Mouse (Mus musculus) liver, embryonic 11.5 days (tissue): ENCODE data around the gene Lhx4. TPM values are rescaled to one million over a fixed set of nuclear protein-coding genes. Genes with fewer than 3 reads are reported as not detected.

ENCODE experiments used
- ATAC-seq: fragments of 200-750 bp; cut with Nextera tagmentation; replicated peaks from 2 replicates; pipeline ENCODE4 v1.8.0; 2017; ENCODE audit warnings: moderate number of reproducible peaks, mild to moderate bottlenecking, moderate TSS enrichment, moderate library complexity; ENCODE audit not compliant: low FRiP score
- DNase-seq: peaks from one replicate; pipeline ENCODE4 v3.0.0-alpha.2; 2017; ENCODE audit warnings: low spot score
- H3K27ac ChIP-seq: fragments of 300-500 bp; sonication (generic); 2 replicates; pipeline ENCODE4 v1.5.1; 2014; ENCODE audit warnings: mild to moderate bottlenecking, low read depth, low read length, control low read depth
- H3K27me3 ChIP-seq: fragments of 300-500 bp; sonication (generic); replicated peaks from 2 replicates; pipeline ENCODE4 v1.6.1; 2014; ENCODE audit warnings: low read length, mixed read lengths; ENCODE audit not compliant: control insufficient read depth, insufficient read depth
- H3K36me3 ChIP-seq: fragments of 300-500 bp; sonication (generic); 2 replicates; pipeline ENCODE4 v1.6.1; 2014; ENCODE audit warnings: mild to moderate bottlenecking, low read length, moderate library complexity, mixed read lengths; ENCODE audit not compliant: control insufficient read depth, insufficient read depth
- H3K4me1 ChIP-seq: fragments of 300-500 bp; sonication (generic); replicated peaks from 2 replicates; pipeline ENCODE4 v1.6.1; 2014; ENCODE audit warnings: low read length, mixed read lengths; ENCODE audit not compliant: control insufficient read depth, insufficient read depth
- H3K4me2 ChIP-seq: fragments of 300-500 bp; sonication (generic); 2 replicates; pipeline ENCODE4 v1.6.1; 2014; ENCODE audit warnings: mild to moderate bottlenecking, control low read depth, moderate library complexity
- H3K4me3 ChIP-seq: fragments of 300-500 bp; sonication (generic); 2 replicates; pipeline ENCODE4 v1.5.1; 2014; ENCODE audit warnings: low read depth, low read length, control low read depth
- H3K9ac ChIP-seq: fragments of 300-500 bp; sonication (generic); 2 replicates; pipeline ENCODE4 v1.6.1; 2014; ENCODE audit warnings: low read depth, low read length, control low read depth
- H3K9me3 ChIP-seq: fragments of 300-500 bp; sonication (generic); 2 replicates; pipeline ENCODE4 v1.6.1; 2016; ENCODE audit warnings: low read length, inconsistent platforms, mixed read lengths; ENCODE audit not compliant: control insufficient read depth
- WGBS: fragments of 180-500 bp; shearing (Covaris S2); extraction: QIAGEN DNeasy Blood & Tissue Kit; methylation state at CpG from one replicate; pipeline ENCODE4 v1.1.7; 2014; 5-methylcytosine and 5-hydroxymethylcytosine counted together
- polyA plus RNA-seq: library from polyadenylated mRNA; unstranded; fragments of >200 nt; fragmentation: Nextera tagmentation; extraction: Ambion mirVana; gene quantifications from 2 replicates; pipeline ENCODE4 v1.2.1, GENCODE M21; 2014

The Lhx4 gene
- polyA plus RNA-seq, 1 experiment from 2014 or later: not detected

DNA sequence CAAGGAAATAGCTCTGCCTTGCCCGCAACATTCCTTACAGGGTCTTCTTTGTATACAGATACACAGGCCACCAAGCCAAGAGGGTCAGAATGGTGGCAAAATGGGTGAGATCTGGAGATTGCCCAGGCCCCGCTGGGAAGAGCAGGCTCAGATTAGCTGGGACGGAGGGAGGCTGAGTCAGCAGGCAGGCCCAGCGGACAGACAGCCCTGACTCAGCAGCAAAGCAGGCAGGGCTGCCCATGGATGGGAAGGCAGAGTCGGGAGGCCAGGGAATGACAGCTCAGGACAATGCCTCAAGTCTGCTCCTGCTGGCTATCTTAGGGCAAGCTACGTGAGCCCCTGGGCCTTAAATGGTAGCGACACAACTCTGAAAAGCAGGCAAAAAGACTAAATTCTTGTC lies 34.4 kb upstream of the Lhx4 start:
- H3K27ac ChIP-seq: no peak overlapping the region
- no peaks in the 10 kb centered on the region for H3K9me3 ChIP-seq
- H3K36me3 ChIP-seq: peaks cover 15% of the 10 kb centered on the region
- H3K4me2 ChIP-seq: no peak overlapping the region
- no peak for DNase-seq
- ATAC-seq: no peak
- no peak overlapping the region for H3K4me3 ChIP-seq
- H3K4me1 ChIP-seq: peaks cover 8% of the 10 kb centered on the region
- no peaks in the 10 kb centered on the region for H3K27me3 ChIP-seq
- no peak overlapping the region for H3K9ac ChIP-seq
- WGBS: 73% methylated on average over 7 of the region's 7 CpGs

DNA sequence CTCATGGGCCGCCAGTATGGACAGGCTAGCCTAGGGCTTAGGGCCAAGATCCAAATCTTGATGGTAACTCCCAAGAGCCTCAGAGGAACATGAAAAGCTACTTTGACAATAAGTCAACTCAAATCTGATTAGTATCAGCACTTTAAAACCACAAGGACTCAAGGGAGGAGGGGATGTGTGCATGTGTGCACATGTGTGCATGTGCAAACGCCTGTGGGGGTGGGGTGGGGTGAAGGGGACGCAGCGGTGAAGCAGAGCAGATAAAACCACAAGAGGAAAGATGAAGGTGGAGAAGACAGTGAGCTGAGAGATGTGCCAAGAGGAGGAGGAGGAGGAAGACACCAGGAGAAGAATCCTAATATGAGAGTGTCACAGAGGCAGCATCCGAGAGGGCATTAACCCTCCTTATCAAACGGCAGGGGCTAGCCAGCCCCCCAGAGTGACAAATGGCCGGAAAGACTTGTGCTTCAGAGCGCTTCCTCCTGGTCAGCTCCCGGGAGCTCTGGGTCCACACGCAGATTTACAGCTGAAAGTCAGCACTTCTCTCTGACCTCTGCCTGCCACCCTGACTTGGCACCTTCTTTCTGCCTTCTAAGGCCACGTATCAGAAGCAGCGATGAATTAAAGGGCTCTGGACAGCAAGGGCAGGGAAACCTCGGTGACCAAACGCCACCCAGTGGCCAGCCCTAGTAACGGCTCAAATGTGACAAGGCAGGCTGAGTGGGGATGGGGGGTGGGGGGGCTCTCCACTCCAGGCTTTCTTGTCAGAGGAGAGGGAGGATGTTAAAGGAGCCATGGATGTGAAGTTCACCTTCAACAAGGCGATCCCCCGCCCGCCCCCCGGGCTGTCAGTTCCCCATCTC lies 33.1 kb upstream of the Lhx4 start:
- WGBS: 28% methylated on average over 19 of the region's 19 CpGs
- Histone ChIP-seq H3K4me3 (no peak overlapping the region), H3K9me3 (no peaks in the 10 kb centered on the region), H3K4me1 (peaks cover 8% of the 10 kb centered on the region), H3K9ac (no peak overlapping the region), H3K27me3 (no peaks in the 10 kb centered on the region), H3K36me3 (peaks cover 13% of the 10 kb centered on the region), H3K27ac (no peak overlapping the region), H3K4me2 (peak overlapping the region; percentile 47)
- no peak for ATAC-seq
- peak; percentile 47 for DNase-seq

DNA sequence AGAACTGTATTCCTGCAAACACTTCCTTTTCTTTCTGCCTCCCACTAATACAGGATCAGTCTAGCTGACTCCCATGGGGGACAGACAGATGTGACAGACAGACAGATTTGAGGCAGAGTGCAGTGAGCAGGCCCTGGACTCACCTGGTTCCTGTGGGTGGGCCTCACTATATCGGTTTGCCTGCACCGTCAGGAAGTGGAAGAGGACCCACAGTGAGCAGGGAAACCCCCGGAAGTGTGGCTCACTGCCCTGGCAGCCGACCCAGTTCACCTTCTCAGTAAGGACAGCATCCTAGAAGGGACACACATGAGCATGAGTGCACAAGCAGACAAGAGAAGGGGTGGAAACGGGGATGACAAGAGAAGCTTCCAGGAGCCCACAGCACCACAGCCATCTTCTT lies 30.9 kb upstream of the Lhx4 start:
- Histone ChIP-seq H3K27ac (no peak overlapping the region), H3K9me3 (no peaks in the 10 kb centered on the region), H3K9ac (no peak overlapping the region), H3K27me3 (no peaks in the 10 kb centered on the region), H3K36me3 (peaks cover 10% of the 10 kb centered on the region), H3K4me2 (no peak overlapping the region), H3K4me1 (peaks cover 11% of the 10 kb centered on the region), H3K4me3 (no peak overlapping the region)
- DNase-seq (no peak), ATAC-seq (no peak)
- 60% methylated on average over 5 of the region's 5 CpGs for WGBS

DNA sequence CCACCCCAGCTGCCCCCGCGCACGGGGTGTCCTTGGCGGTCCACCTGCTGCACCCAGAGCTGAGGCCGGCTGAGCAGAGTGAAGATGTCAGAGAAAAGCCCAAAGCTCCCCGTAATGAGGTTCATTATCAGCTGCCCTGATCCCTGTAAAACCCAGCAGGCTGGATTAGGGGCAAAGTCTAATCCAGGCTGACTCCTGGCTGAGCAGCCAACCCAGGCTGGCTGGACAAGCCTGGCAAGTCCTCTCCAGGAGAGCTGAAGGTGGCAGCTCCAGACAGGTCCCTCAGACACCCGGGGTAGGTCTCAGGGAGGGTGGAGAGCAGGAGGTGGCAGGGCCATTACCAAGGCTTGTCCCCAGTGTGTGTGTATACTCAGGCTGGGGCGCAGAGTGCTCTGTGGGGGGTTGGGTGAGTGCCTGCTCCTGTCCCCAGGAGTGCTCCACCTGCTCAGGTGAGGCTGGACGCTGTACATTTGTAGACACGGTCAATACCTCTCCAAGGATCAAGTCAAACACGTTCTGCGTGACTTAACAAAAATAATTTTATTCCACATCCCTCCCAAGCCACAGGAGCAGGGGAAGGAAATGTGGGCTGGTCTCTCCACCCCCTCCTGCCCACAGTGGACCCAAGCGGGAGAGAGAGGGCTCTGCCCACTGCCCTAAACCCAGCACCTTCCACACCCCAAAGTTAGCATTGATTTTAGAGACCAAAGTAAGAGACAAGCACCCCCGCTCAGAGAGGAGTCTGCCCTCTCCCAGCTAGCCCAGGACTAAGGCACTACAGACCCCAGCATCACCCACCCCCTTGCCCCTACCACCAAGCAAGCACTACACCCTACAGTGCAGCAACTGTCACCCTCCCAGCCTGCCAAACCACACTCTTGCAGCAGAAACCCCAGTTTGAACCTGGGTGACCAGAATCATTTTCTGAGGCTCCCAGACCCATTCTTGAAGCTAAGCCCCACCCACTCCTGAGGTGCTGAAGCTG lies 26.4 kb upstream of the Lhx4 start:
- H3K4me3 ChIP-seq: no peak overlapping the region

DNA sequence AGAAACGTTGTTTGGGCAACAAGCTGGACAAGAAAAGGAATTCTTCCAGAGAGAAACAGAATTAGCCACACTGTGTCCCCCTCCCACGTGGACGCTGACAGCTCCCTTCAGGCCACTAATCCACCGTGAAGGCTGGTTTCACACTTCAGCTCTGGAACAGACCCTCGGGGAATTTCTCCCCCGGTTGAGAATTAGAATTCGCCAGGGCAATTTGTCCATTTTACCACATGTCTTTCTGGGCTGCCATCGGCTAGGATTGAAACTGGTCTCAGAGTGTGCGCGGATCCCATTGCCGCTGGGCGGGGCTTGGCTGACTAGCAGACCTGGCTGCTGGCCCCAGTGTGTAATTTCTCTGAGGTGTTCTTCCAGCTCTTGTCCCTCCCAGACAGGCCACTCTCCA lies 7.7 kb upstream of the Lhx4 start:
- H3K27me3 ChIP-seq: no peaks in the 10 kb centered on the region
- H3K27ac ChIP-seq: no peak overlapping the region
- no peaks in the 10 kb centered on the region for H3K4me1 ChIP-seq
- no peak overlapping the region for H3K4me2 ChIP-seq
- no peak overlapping the region for H3K9ac ChIP-seq
- DNase-seq: no peak
- no peaks in the 10 kb centered on the region for H3K36me3 ChIP-seq
- H3K9me3 ChIP-seq: no peaks in the 10 kb centered on the region
- WGBS: 76% methylated on average over 12 of the region's 12 CpGs
- no peak for ATAC-seq
- no peak overlapping the region for H3K4me3 ChIP-seq

More for the DNA sequence above, 26.4 kb upstream of the Lhx4 start:
- Histone ChIP-seq H3K9me3 (no peaks in the 10 kb centered on the region), H3K9ac (no peak overlapping the region), H3K27me3 (no peaks in the 10 kb centered on the region), H3K36me3 (peaks cover 3% of the 10 kb centered on the region), H3K27ac (no peak overlapping the region), H3K4me1 (0 out of 2 replicates have a peak, but pooled peaks cover 3% of the 10 kb centered on the region), H3K4me2 (no peak overlapping the region)
- 60% methylated on average over 14 of the region's 14 CpGs for WGBS
- DNase-seq (no peak), ATAC-seq (0 out of 2 replicates have a peak, but pooled peaks have one; percentile 44)

DNA sequence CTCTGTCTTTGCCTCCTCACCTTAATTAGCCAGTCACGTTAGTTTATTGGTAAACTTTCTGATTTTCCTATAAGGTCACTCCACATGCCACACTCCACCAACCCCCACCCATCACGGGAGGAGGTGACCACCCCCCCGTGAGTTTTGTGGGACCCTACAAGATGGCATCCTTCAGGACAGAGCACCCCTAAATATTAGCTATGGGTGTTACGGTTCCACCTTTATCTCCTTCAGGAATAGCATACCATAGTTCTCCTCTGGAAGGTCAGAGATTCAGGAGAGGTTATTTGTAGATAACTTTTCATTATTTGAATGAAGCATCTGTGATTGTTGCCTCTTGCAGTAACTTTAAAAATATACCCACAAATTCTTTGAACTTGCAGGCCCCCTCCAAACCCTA lies 7.2 kb upstream of the Lhx4 start:
- no peak overlapping the region for H3K4me3 ChIP-seq
- no peak for DNase-seq
- H3K27ac ChIP-seq: no peak overlapping the region
- WGBS: 73% methylated on average over 4 of the region's 4 CpGs
- no peak overlapping the region for H3K4me2 ChIP-seq
- H3K9me3 ChIP-seq: no peaks in the 10 kb centered on the region
- ATAC-seq: no peak
- no peaks in the 10 kb centered on the region for H3K4me1 ChIP-seq
- H3K27me3 ChIP-seq: peaks cover 3% of the 10 kb centered on the region
- H3K9ac ChIP-seq: no peak overlapping the region
- no peaks in the 10 kb centered on the region for H3K36me3 ChIP-seq

DNA sequence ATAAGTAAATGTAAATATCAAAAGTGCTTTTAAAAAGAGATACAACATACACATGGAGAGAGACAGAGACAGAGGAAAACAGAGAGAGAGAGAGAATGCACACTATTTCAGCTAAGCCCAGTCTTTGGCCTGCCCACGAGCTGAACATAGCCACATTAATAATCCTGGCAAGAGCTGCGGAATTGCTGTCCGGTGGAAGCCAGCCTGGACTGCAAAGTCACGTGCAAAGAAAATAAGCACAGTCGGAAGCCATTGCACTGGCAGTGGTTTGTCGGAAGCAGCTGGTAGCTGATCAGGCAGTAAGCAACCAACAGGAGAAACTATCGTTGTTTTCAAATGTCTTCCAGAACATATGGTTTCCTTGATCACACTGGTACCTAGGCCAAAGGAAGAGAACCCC lies 6.1 kb upstream of the Lhx4 start:
- DNase-seq: no peak
- no peak for ATAC-seq
- WGBS: 84% methylated on average over 7 of the region's 7 CpGs

DNA sequence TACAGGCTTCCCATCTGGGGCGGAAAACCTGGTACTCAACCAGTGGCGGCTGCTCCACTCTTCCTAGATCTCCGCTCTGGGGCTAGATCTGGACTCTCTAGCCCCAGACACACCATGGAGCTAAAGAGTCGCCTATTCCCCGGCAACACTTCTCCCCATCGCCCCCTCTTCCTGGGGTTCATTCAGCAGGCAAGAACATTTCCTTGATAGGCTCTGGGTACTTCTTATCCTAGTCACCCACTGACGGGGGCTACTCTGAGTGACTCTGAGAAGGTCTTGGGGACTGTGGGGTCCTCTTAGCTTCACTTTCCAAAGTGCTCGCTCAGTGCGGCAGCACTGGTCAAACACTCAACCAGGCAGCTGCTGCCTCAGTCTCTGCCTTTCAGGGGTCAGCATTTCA lies 1.9 kb upstream of the Lhx4 start:
- no peak overlapping the region for H3K9ac ChIP-seq
- WGBS: 69% methylated on average over 9 of the region's 9 CpGs
- DNase-seq (no peak), ATAC-seq (no peak)
- no peaks in the 10 kb centered on the region for H3K9me3 ChIP-seq
- no peak overlapping the region for H3K4me2 ChIP-seq
- H3K27ac ChIP-seq: no peak overlapping the region
- H3K4me3 ChIP-seq: no peak overlapping the region
- no peaks in the 10 kb centered on the region for H3K4me1 ChIP-seq
- H3K36me3 ChIP-seq: no peaks in the 10 kb centered on the region
- H3K27me3 ChIP-seq: peaks cover 53% of the 10 kb centered on the region

More for the DNA sequence above, 6.1 kb upstream of the Lhx4 start:
- Histone ChIP-seq H3K4me2 (no peak overlapping the region), H3K27me3 (peaks cover 12% of the 10 kb centered on the region), H3K27ac (no peak overlapping the region), H3K36me3 (no peaks in the 10 kb centered on the region), H3K4me3 (no peak overlapping the region), H3K9ac (no peak overlapping the region), H3K4me1 (no peaks in the 10 kb centered on the region), H3K9me3 (no peaks in the 10 kb centered on the region)
